Mouse (Mus musculus): Measurements from ENCODE around the gene Arl6. TPM values are rescaled to one million over a fixed set of nuclear protein-coding genes. Genes with fewer than 3 reads are reported as not detected.

Arl6 gene
- polyA plus RNA-seq, 1 experiment from 2014 or later, result 49.6 TPM

- 86% methylated on average over 3 of the region's 3 CpGs for WGBS
- Histone ChIP-seq H3K27ac (ENCODE audit: low read length) (no peak overlapping the region), H3K4me3 (replicated peaks; ENCODE audit: low read length) (no peak overlapping the region), H3K9ac (replicated peaks; ENCODE audit: low read depth, low read length) (no peak overlapping the region), H3K27me3 (replicated peaks; ENCODE audit: control insufficient read depth, insufficient read depth, low read length) (no peaks in the 10 kb centered on the region; the same call in 1 of the 2 replicates), H3K4me1 (replicated peaks; ENCODE audit: control insufficient read depth, insufficient read depth, low read length) (no peaks in the 10 kb centered on the region), H3K36me3 (ENCODE audit: control insufficient read depth, insufficient read depth) (no peaks in the 10 kb centered on the region), H3K4me2 (ENCODE audit: low read length) (no peak overlapping the region), H3K9me3 (ENCODE audit: control insufficient read depth, low read length) (no peaks in the 10 kb centered on the region)
- no peak for ATAC-seq
Observed at GRCm38 (mm10) chr16:59594714-59595113, 44.5 kb downstream of the Arl6 start.

GRCm38 (mm10) chr16:59590790-59591189 lies 48.4 kb downstream of the Arl6 start:
- no peak for ATAC-seq
- no peak overlapping the region for H3K4me2 ChIP-seq (ENCODE audit: low read length)
- H3K9me3 ChIP-seq (ENCODE audit: control insufficient read depth, low read length), result no peaks in the 10 kb centered on the region
- H3K4me3 ChIP-seq (replicated peaks; ENCODE audit: low read length), result no peak overlapping the region
- WGBS, result 84% methylated on average over 6 of the region's 6 CpGs
- no peaks in the 10 kb centered on the region for H3K36me3 ChIP-seq (ENCODE audit: control insufficient read depth, insufficient read depth)
- no peak overlapping the region for H3K9ac ChIP-seq (replicated peaks; ENCODE audit: low read depth, low read length)
- H3K27ac ChIP-seq (ENCODE audit: low read length), result no peak overlapping the region
- H3K27me3 ChIP-seq (replicated peaks; ENCODE audit: control insufficient read depth, insufficient read depth, low read length), result no peaks in the 10 kb centered on the region
- no peaks in the 10 kb centered on the region for H3K4me1 ChIP-seq (replicated peaks; ENCODE audit: control insufficient read depth, insufficient read depth, low read length)

- no peak overlapping the region for H3K27ac ChIP-seq (ENCODE audit: low read length)
- H3K4me2 ChIP-seq (ENCODE audit: low read length), result no peak overlapping the region
- H3K9me3 ChIP-seq (ENCODE audit: control insufficient read depth, low read length), result no peaks in the 10 kb centered on the region
- H3K36me3 ChIP-seq (ENCODE audit: control insufficient read depth, insufficient read depth), result no peaks in the 10 kb centered on the region
- ATAC-seq, result no peak
- H3K27me3 ChIP-seq (replicated peaks; ENCODE audit: control insufficient read depth, insufficient read depth, low read length), result no peaks in the 10 kb centered on the region
- H3K9ac ChIP-seq (replicated peaks; ENCODE audit: low read depth, low read length), result no peak overlapping the region
- WGBS, result 93% methylated on average over 13 of the region's 13 CpGs
- H3K4me3 ChIP-seq (replicated peaks; ENCODE audit: low read length), result no peak overlapping the region
- H3K4me1 ChIP-seq (replicated peaks; ENCODE audit: control insufficient read depth, insufficient read depth, low read length), result no peaks in the 10 kb centered on the region
Observed at GRCm38 (mm10) chr16:59588351-59589025, 50.7 kb downstream of the Arl6 start.

- no peak overlapping the region for H3K4me3 ChIP-seq (replicated peaks; ENCODE audit: low read length)
- no peak overlapping the region for H3K4me2 ChIP-seq (ENCODE audit: low read length)
- H3K27ac ChIP-seq (ENCODE audit: low read length), result no peak overlapping the region
- WGBS, result 88% methylated on average over 10 of the region's 10 CpGs
- ATAC-seq, result no peak
- H3K36me3 ChIP-seq (ENCODE audit: control insufficient read depth, insufficient read depth), result no peaks in the 10 kb centered on the region
- no peaks in the 10 kb centered on the region for H3K27me3 ChIP-seq (replicated peaks; ENCODE audit: control insufficient read depth, insufficient read depth, low read length)
- no peaks in the 10 kb centered on the region for H3K9me3 ChIP-seq (ENCODE audit: control insufficient read depth, low read length)
- no peaks in the 10 kb centered on the region for H3K4me1 ChIP-seq (replicated peaks; ENCODE audit: control insufficient read depth, insufficient read depth, low read length)
- H3K9ac ChIP-seq (replicated peaks; ENCODE audit: low read depth, low read length), result no peak overlapping the region
Observed at GRCm38 (mm10) chr16:59587816-59588215, 51.4 kb downstream of the Arl6 start.

GRCm38 (mm10) chr16:59586911-59587310 lies 52.3 kb downstream of the Arl6 start:
- no peak for ATAC-seq
- no peak overlapping the region for H3K9ac ChIP-seq (replicated peaks; ENCODE audit: low read depth, low read length)

GRCm38 (mm10) chr16:59586276-59586675 lies 52.9 kb downstream of the Arl6 start:
- no peaks in the 10 kb centered on the region for H3K27me3 ChIP-seq (replicated peaks; ENCODE audit: control insufficient read depth, insufficient read depth, low read length)
- H3K9me3 ChIP-seq (ENCODE audit: control insufficient read depth, low read length), result no peaks in the 10 kb centered on the region
- H3K9ac ChIP-seq (replicated peaks; ENCODE audit: low read depth, low read length), result no peak overlapping the region
- H3K4me3 ChIP-seq (replicated peaks; ENCODE audit: low read length), result no peak overlapping the region
- ATAC-seq, result no peak
- H3K36me3 ChIP-seq (ENCODE audit: control insufficient read depth, insufficient read depth), result no peaks in the 10 kb centered on the region
- H3K27ac ChIP-seq (ENCODE audit: low read length), result no peak overlapping the region
- no peak overlapping the region for H3K4me2 ChIP-seq (ENCODE audit: low read length)
- 70% methylated on average over 6 of the region's 6 CpGs for WGBS
- H3K4me1 ChIP-seq (replicated peaks; ENCODE audit: control insufficient read depth, insufficient read depth, low read length), result no peaks in the 10 kb centered on the region

More at GRCm38 (mm10) chr16:59586911-59587310, 52.3 kb downstream of the Arl6 start:
- H3K27ac ChIP-seq (ENCODE audit: low read length), result no peak overlapping the region
- H3K27me3 ChIP-seq (replicated peaks; ENCODE audit: control insufficient read depth, insufficient read depth, low read length), result no peaks in the 10 kb centered on the region
- H3K9me3 ChIP-seq (ENCODE audit: control insufficient read depth, low read length), result no peaks in the 10 kb centered on the region
- no peaks in the 10 kb centered on the region for H3K36me3 ChIP-seq (ENCODE audit: control insufficient read depth, insufficient read depth)
- WGBS, result 92% methylated on average over 8 of the region's 8 CpGs
- H3K4me1 ChIP-seq (replicated peaks; ENCODE audit: control insufficient read depth, insufficient read depth, low read length), result no peaks in the 10 kb centered on the region
- no peak overlapping the region for H3K4me3 ChIP-seq (replicated peaks; ENCODE audit: low read length)
- no peak overlapping the region for H3K4me2 ChIP-seq (ENCODE audit: low read length)

GRCm38 (mm10) chr16:59585706-59586244 lies 53.4 kb downstream of the Arl6 start:
- Histone ChIP-seq H3K4me2 (ENCODE audit: low read length) (no peak overlapping the region), H3K4me1 (replicated peaks; ENCODE audit: control insufficient read depth, insufficient read depth, low read length) (no peaks in the 10 kb centered on the region), H3K9ac (replicated peaks; ENCODE audit: low read depth, low read length) (no peak overlapping the region), H3K27me3 (replicated peaks; ENCODE audit: control insufficient read depth, insufficient read depth, low read length) (no peaks in the 10 kb centered on the region), H3K4me3 (replicated peaks; ENCODE audit: low read length) (no peak overlapping the region), H3K27ac (ENCODE audit: low read length) (no peak overlapping the region), H3K36me3 (ENCODE audit: control insufficient read depth, insufficient read depth) (no peaks in the 10 kb centered on the region), H3K9me3 (ENCODE audit: control insufficient read depth, low read length) (no peaks in the 10 kb centered on the region)
- ATAC-seq, result no peak
- 91% methylated on average over 4 of the region's 4 CpGs for WGBS

GRCm38 (mm10) chr16:59583515-59583914 lies 55.7 kb downstream of the Arl6 start:
- no peaks in the 10 kb centered on the region for H3K4me1 ChIP-seq (replicated peaks; ENCODE audit: control insufficient read depth, insufficient read depth, low read length)
- no peak overlapping the region for H3K4me2 ChIP-seq (ENCODE audit: low read length)
- no peak overlapping the region for H3K9ac ChIP-seq (replicated peaks; ENCODE audit: low read depth, low read length)
- no peak overlapping the region for H3K4me3 ChIP-seq (replicated peaks; ENCODE audit: low read length)
- no peak for ATAC-seq
- no peaks in the 10 kb centered on the region for H3K27me3 ChIP-seq (replicated peaks; ENCODE audit: control insufficient read depth, insufficient read depth, low read length)
- H3K27ac ChIP-seq (ENCODE audit: low read length), result no peak overlapping the region
- 83% methylated on average over 5 of the region's 5 CpGs for WGBS
- no peaks in the 10 kb centered on the region for H3K36me3 ChIP-seq (ENCODE audit: control insufficient read depth, insufficient read depth)
- no peaks in the 10 kb centered on the region for H3K9me3 ChIP-seq (ENCODE audit: control insufficient read depth, low read length)

- Histone ChIP-seq H3K4me1 (replicated peaks; ENCODE audit: control insufficient read depth, insufficient read depth, low read length) (no peaks in the 10 kb centered on the region), H3K4me3 (replicated peaks; ENCODE audit: low read length) (no peak overlapping the region), H3K9ac (replicated peaks; ENCODE audit: low read depth, low read length) (no peak overlapping the region), H3K9me3 (ENCODE audit: control insufficient read depth, low read length) (no peaks in the 10 kb centered on the region), H3K27me3 (replicated peaks; ENCODE audit: control insufficient read depth, insufficient read depth, low read length) (no peaks in the 10 kb centered on the region), H3K27ac (ENCODE audit: low read length) (no peak overlapping the region), H3K36me3 (ENCODE audit: control insufficient read depth, insufficient read depth) (no peaks in the 10 kb centered on the region), H3K4me2 (ENCODE audit: low read length) (no peak overlapping the region)
- ATAC-seq, result no peak
- 89% methylated on average over 8 of the region's 8 CpGs for WGBS
Observed at GRCm38 (mm10) chr16:59579237-59579636, 60.0 kb downstream of the Arl6 start.

Measured in forebrain, embryonic 16.5 days (tissue).